Mouse (Mus musculus) forebrain, embryonic 10.5 days (tissue): ENCODE measurements around the gene Vmn1r55. TPM values are rescaled to one million over a fixed set of nuclear protein-coding genes. Genes with fewer than 3 reads are reported as not detected.

Experiments used
- DNase-seq: peaks from one replicate; pipeline ENCODE4 v3.0.0-alpha.2; 2017; ENCODE audit warnings: low spot score; ENCODE audit errors: extremely low spot score
- H3K27ac ChIP-seq: fragments of 300-500 bp; sonication (generic); 2 replicates; pipeline ENCODE4 v1.5.1; 2016; ENCODE audit warnings: mild to moderate bottlenecking
- H3K27me3 ChIP-seq: fragments of 300-500 bp; sonication (generic); 2 replicates; pipeline ENCODE4 v1.6.1; 2016; ENCODE audit warnings: mild to moderate bottlenecking; ENCODE audit not compliant: poor library complexity, severe bottlenecking
- H3K36me3 ChIP-seq: fragments of 300-500 bp; sonication (generic); replicated peaks from 2 replicates; pipeline ENCODE4 v1.6.1; 2016; ENCODE audit warnings: mild to moderate bottlenecking, moderate library complexity
- H3K4me1 ChIP-seq: fragments of 300-500 bp; sonication (generic); 2 replicates; pipeline ENCODE4 v1.6.1; 2016
- H3K4me3 ChIP-seq: fragments of 300-500 bp; sonication (generic); 2 replicates; pipeline ENCODE4 v1.5.1; 2016; ENCODE audit warnings: mild to moderate bottlenecking, moderate library complexity
- H3K9me3 ChIP-seq: fragments of 300-500 bp; sonication (generic); 2 replicates; pipeline ENCODE4 v1.6.1; 2016; ENCODE audit warnings: mild to moderate bottlenecking, moderate library complexity
- WGBS: fragments of 180-500 bp; shearing (Covaris S2); methylation state at CpG from one replicate; pipeline ENCODE4 v1.1.7; 2016; 5-methylcytosine and 5-hydroxymethylcytosine counted together
- polyA plus RNA-seq: library from polyadenylated mRNA; unstranded; fragments of >200 nt; fragmentation: Nextera tagmentation; extraction: Ambion mirVana; gene quantifications from 2 replicates; pipeline ENCODE4 v1.2.1, GENCODE M21; 2016

Gene Vmn1r55
- polyA plus RNA-seq, 1 experiment from 2014 or later: 0.01 TPM

GRCm38 (mm10) chr7:5092831-5093510 is 56.5 kb downstream of the Vmn1r55 start:
- Histone ChIP-seq H3K4me3 (no peak overlapping the region), H3K27me3 (no peaks in the 10 kb centered on the region), H3K9me3 (peaks cover 3% of the 10 kb centered on the region; the same call in 1 of the 2 replicates), H3K4me1 (no peaks in the 10 kb centered on the region), H3K27ac (no peak overlapping the region), H3K36me3 (peaks cover 98% of the 10 kb centered on the region)
- WGBS: 91% methylated on average over 21 of the region's 21 CpGs
- DNase-seq: no peak

GRCm38 (mm10) chr7:5092381-5092780 is 57.1 kb downstream of the Vmn1r55 start:
- no peak for DNase-seq
- WGBS: 87% methylated on average over 6 of the region's 6 CpGs
- H3K27me3 ChIP-seq: no peaks in the 10 kb centered on the region
- no peak overlapping the region for H3K4me3 ChIP-seq
- H3K9me3 ChIP-seq: peaks cover 3% of the 10 kb centered on the region; the same call in 1 of the 2 replicates
- H3K4me1 ChIP-seq: no peaks in the 10 kb centered on the region
- H3K36me3 ChIP-seq: peaks cover 97% of the 10 kb centered on the region
- no peak overlapping the region for H3K27ac ChIP-seq

GRCm38 (mm10) chr7:5091008-5091728 is 58.3 kb downstream of the Vmn1r55 start:
- Histone ChIP-seq H3K27ac (no peak overlapping the region), H3K36me3 (peaks cover 96% of the 10 kb centered on the region), H3K4me1 (no peaks in the 10 kb centered on the region), H3K9me3 (peaks cover 3% of the 10 kb centered on the region; the same call in 1 of the 2 replicates), H3K4me3 (no peak overlapping the region), H3K27me3 (no peaks in the 10 kb centered on the region)
- DNase-seq: no peak
- 94% methylated on average over 15 of the region's 15 CpGs for WGBS

- H3K4me3 ChIP-seq: no peak overlapping the region
- H3K27ac ChIP-seq: no peak overlapping the region
- DNase-seq: no peak
- WGBS: 95% methylated on average over 15 of the region's 15 CpGs
- peaks cover 3% of the 10 kb centered on the region; the same call in 1 of the 2 replicates for H3K9me3 ChIP-seq
- H3K4me1 ChIP-seq: no peaks in the 10 kb centered on the region
- H3K27me3 ChIP-seq: no peaks in the 10 kb centered on the region
- H3K36me3 ChIP-seq: peaks cover 96% of the 10 kb centered on the region
These were observed 59.6 kb downstream of the Vmn1r55 start for GRCm38 (mm10) chr7:5089853-5090252.

- H3K36me3 ChIP-seq: peaks cover 96% of the 10 kb centered on the region
- H3K27ac ChIP-seq: no peak overlapping the region
- H3K4me3 ChIP-seq: no peak overlapping the region
- no peak for DNase-seq
- WGBS: 91% methylated on average over 4 of the region's 4 CpGs
- no peaks in the 10 kb centered on the region for H3K9me3 ChIP-seq
- H3K27me3 ChIP-seq: no peaks in the 10 kb centered on the region
- H3K4me1 ChIP-seq: no peaks in the 10 kb centered on the region
These were observed 61.6 kb downstream of the Vmn1r55 start for GRCm38 (mm10) chr7:5087886-5088285.

GRCm38 (mm10) chr7:5086921-5087440 is 62.5 kb downstream of the Vmn1r55 start:
- DNase-seq: no peak
- Histone ChIP-seq H3K4me3 (no peak overlapping the region), H3K4me1 (peaks cover 1% of the 10 kb centered on the region), H3K36me3 (peaks cover 93% of the 10 kb centered on the region), H3K9me3 (no peaks in the 10 kb centered on the region), H3K27me3 (no peaks in the 10 kb centered on the region), H3K27ac (no peak overlapping the region)
- 90% methylated on average over 5 of the region's 5 CpGs for whole genome bisulfite sequencing

- no peak for DNase-seq
- Histone ChIP-seq H3K4me3 (no peak overlapping the region), H3K27ac (no peak overlapping the region), H3K4me1 (peaks cover 15% of the 10 kb centered on the region), H3K27me3 (no peaks in the 10 kb centered on the region), H3K9me3 (no peaks in the 10 kb centered on the region), H3K36me3 (peaks cover 81% of the 10 kb centered on the region)
- WGBS: 87% methylated on average over 1 of the region's 1 CpGs
These were observed 64.0 kb downstream of the Vmn1r55 start for GRCm38 (mm10) chr7:5085512-5085911.

GRCm38 (mm10) chr7:5083325-5084105 is 66.0 kb downstream of the Vmn1r55 start:
- DNase-seq: no peak
- Histone ChIP-seq H3K27me3 (no peaks in the 10 kb centered on the region), H3K27ac (no peak overlapping the region), H3K9me3 (no peaks in the 10 kb centered on the region), H3K4me3 (no peak overlapping the region), H3K4me1 (peaks cover 17% of the 10 kb centered on the region), H3K36me3 (peaks cover 74% of the 10 kb centered on the region)
- WGBS: 94% methylated on average over 18 of the region's 18 CpGs

- Histone ChIP-seq H3K27ac (no peak overlapping the region), H3K27me3 (no peaks in the 10 kb centered on the region), H3K4me1 (peaks cover 17% of the 10 kb centered on the region), H3K36me3 (peaks cover 76% of the 10 kb centered on the region), H3K4me3 (peak overlapping the region; percentile 98; the same call in 1 of the 2 replicates), H3K9me3 (no peaks in the 10 kb centered on the region)
- WGBS: 97% methylated on average over 2 of the region's 2 CpGs
- DNase-seq: no peak
These were observed 67.5 kb downstream of the Vmn1r55 start for GRCm38 (mm10) chr7:5081939-5082338.

GRCm38 (mm10) chr7:5081241-5081640 is 68.2 kb downstream of the Vmn1r55 start:
- peaks cover 17% of the 10 kb centered on the region for H3K4me1 ChIP-seq
- 76% methylated on average over 6 of the region's 6 CpGs for WGBS
- H3K27ac ChIP-seq: no peak overlapping the region
- H3K27me3 ChIP-seq: no peaks in the 10 kb centered on the region
- no peaks in the 10 kb centered on the region for H3K9me3 ChIP-seq
- no peak for DNase-seq
- H3K36me3 ChIP-seq: peaks cover 77% of the 10 kb centered on the region
- H3K4me3 ChIP-seq: peak overlapping the region; percentile 98

GRCm38 (mm10) chr7:5080815-5081214 is 68.7 kb downstream of the Vmn1r55 start:
- Histone ChIP-seq H3K4me1 (peaks cover 17% of the 10 kb centered on the region), H3K9me3 (no peaks in the 10 kb centered on the region), H3K4me3 (peak overlapping the region; percentile 98), H3K27ac (peak overlapping the region; percentile 94), H3K36me3 (peaks cover 76% of the 10 kb centered on the region), H3K27me3 (no peaks in the 10 kb centered on the region)
- DNase-seq: no peak
- WGBS: 25% methylated on average over 6 of the region's 6 CpGs

- Histone ChIP-seq H3K4me3 (peak within 1 kb of the TSS; percentile 98), H3K27me3 (no peaks in the 10 kb centered on the region), H3K36me3 (peaks cover 75% of the 10 kb centered on the region), H3K4me1 (peaks cover 17% of the 10 kb centered on the region), H3K9me3 (no peaks in the 10 kb centered on the region), H3K27ac (peak within 1 kb of the TSS; percentile 94)
- peak; percentile 97 for DNase-seq
- under 1% methylated on average over 81 of the region's 81 CpGs for whole genome bisulfite sequencing
These were observed 69.3 kb downstream of the Vmn1r55 start, which contains the start of gene Epn1 for GRCm38 (mm10) chr7:5080010-5080751. Gene Epn1 (plus strand): TSS chr7:5080235.
